Mouse (Mus musculus): ENCODE measurements around the gene Cstad. TPM values are rescaled to one million over a fixed set of nuclear protein-coding genes. Genes with fewer than 3 reads are reported as not detected.

Cstad gene
- total and polyA plus RNA-seq, 3 experiments = not detected

GRCm38 (mm10) chr2:30604880-30605761, 10.3 kb downstream of the Cstad start:
- H3K36me3 ChIP-seq (ENCODE audit: control insufficient read depth in 1 of 2, insufficient read depth in 2 of 2, low read length in 2 of 2) = no peaks in the 10 kb centered on the region
- no peaks in the 10 kb centered on the region for H3K4me1 ChIP-seq (ENCODE audit: control insufficient read depth in 1 of 2, insufficient read depth in 2 of 2, low read length in 2 of 2)
- H3K79me2 ChIP-seq (ENCODE audit: control insufficient read depth, insufficient read depth, low read length, poor library complexity) = no peaks in the 10 kb centered on the region
- no peak overlapping the region for H3K4me3 ChIP-seq (ENCODE audit: control insufficient read depth in 1 of 2, insufficient read depth in 1 of 2, low read depth in 2 of 2, low read length in 2 of 2)
- peaks cover 0 to 11% of the 10 kb centered on the region in 2 experiments; a peak in 3 of 4 replicates for H3K27me3 ChIP-seq (ENCODE audit: control insufficient read depth in 1 of 2, insufficient read depth in 2 of 2, low read length in 2 of 2)
- no peak overlapping the region for H3K27ac ChIP-seq (ENCODE audit: control insufficient read depth, low read depth, low read length)
- no peaks in the 10 kb centered on the region for H3K9me3 ChIP-seq (replicated peaks; ENCODE audit: insufficient read depth, low read length)
- DNase-seq (ENCODE audit: low read depth, low spot score) = no peak
- H3K9ac ChIP-seq (ENCODE audit: control insufficient read depth, low read depth, low read length, poor library complexity, severe bottlenecking) = no peak overlapping the region
- no peak for TF ChIP-seq ZNF384 (IDR thresholded peaks at IDR 0.05; ENCODE audit: low read depth, low read length)
- no peak for TF ChIP-seq NRF1 (IDR thresholded peaks at IDR 0.05; ENCODE audit: insufficient read depth, low read depth, low read length, poor library complexity, severe bottlenecking)

- no peaks in the 10 kb centered on the region for H3K9me3 ChIP-seq (replicated peaks; ENCODE audit: insufficient read depth, low read length)
- no peak overlapping the region for H3K4me3 ChIP-seq (ENCODE audit: control insufficient read depth in 1 of 2, insufficient read depth in 1 of 2, low read depth in 2 of 2, low read length in 2 of 2)
- no peak overlapping the region for H3K9ac ChIP-seq (ENCODE audit: control insufficient read depth, low read depth, low read length, poor library complexity, severe bottlenecking)
- H3K27ac ChIP-seq (ENCODE audit: control insufficient read depth, low read depth, low read length) = no peak overlapping the region
- no peaks in the 10 kb centered on the region for H3K79me2 ChIP-seq (ENCODE audit: control insufficient read depth, insufficient read depth, low read length, poor library complexity)
- TF ChIP-seq NELFE (IDR thresholded peaks at IDR 0.05; ENCODE audit: low read depth, low read length) = no peak
- no peak for TF ChIP-seq UBTF (IDR thresholded peaks at IDR 0.05; ENCODE audit: borderline replicate concordance, insufficient read depth, low read depth, low read length)
- no peak for TF ChIP-seq MEF2A (IDR thresholded peaks at IDR 0.05; ENCODE audit: extremely low read depth, insufficient replicate concordance, low read depth, low read length, poor library complexity, severe bottlenecking)
- TF ChIP-seq MAFK (IDR thresholded peaks at IDR 0.05; ENCODE audit: borderline replicate concordance, low read depth, low read length) = no peak
- TF ChIP-seq E2F4 (IDR thresholded peaks at IDR 0.05; ENCODE audit: borderline replicate concordance, low read depth, low read length) = no peak
- TF ChIP-seq GATA1 (IDR thresholded peaks at IDR 0.05; ENCODE audit: low read depth, low read length) = no peak
- TF ChIP-seq TAL1 (IDR thresholded peaks at IDR 0.05; ENCODE audit: low read length) = no peak
- no peak for TF ChIP-seq MXI1 (IDR thresholded peaks at IDR 0.05; ENCODE audit: low read depth, low read length)
- no peak for TF ChIP-seq POLR2AphosphoS5 (IDR thresholded peaks at IDR 0.05; ENCODE audit: borderline replicate concordance, low read depth, low read length)
- H3K36me3 ChIP-seq (ENCODE audit: control insufficient read depth in 1 of 2, insufficient read depth in 2 of 2, low read length in 2 of 2) = no peaks in the 10 kb centered on the region
- H3K4me1 ChIP-seq (ENCODE audit: control insufficient read depth in 1 of 2, insufficient read depth in 2 of 2, low read length in 2 of 2) = no peaks in the 10 kb centered on the region
- peaks cover 0 to 9% of the 10 kb centered on the region in 2 experiments; a peak in 3 of 4 replicates for H3K27me3 ChIP-seq (ENCODE audit: control insufficient read depth in 1 of 2, insufficient read depth in 2 of 2, low read length in 2 of 2)
- no peak for DNase-seq (ENCODE audit: low read depth, low spot score)
These were observed 10.9 kb downstream of the Cstad start for GRCm38 (mm10) chr2:30605762-30606051.

GRCm38 (mm10) chr2:30606621-30607052, 11.8 kb downstream of the Cstad start:
- Histone ChIP-seq H3K4me1 (ENCODE audit: control insufficient read depth in 1 of 2, insufficient read depth in 2 of 2, low read length in 2 of 2) (no peaks in the 10 kb centered on the region), H3K4me3 (ENCODE audit: control insufficient read depth in 1 of 2, insufficient read depth in 1 of 2, low read depth in 2 of 2, low read length in 2 of 2) (no peak overlapping the region), H3K27ac (ENCODE audit: control insufficient read depth, low read depth, low read length) (no peak overlapping the region), H3K9ac (ENCODE audit: control insufficient read depth, low read depth, low read length, poor library complexity, severe bottlenecking) (no peak overlapping the region), H3K27me3 (ENCODE audit: control insufficient read depth in 1 of 2, insufficient read depth in 2 of 2, low read length in 2 of 2) (peaks cover 0 to 6% of the 10 kb centered on the region in 2 experiments), H3K79me2 (ENCODE audit: control insufficient read depth, insufficient read depth, low read length, poor library complexity) (no peaks in the 10 kb centered on the region), H3K9me3 (replicated peaks; ENCODE audit: insufficient read depth, low read length) (no peaks in the 10 kb centered on the region), H3K36me3 (ENCODE audit: control insufficient read depth in 1 of 2, insufficient read depth in 2 of 2, low read length in 2 of 2) (no peaks in the 10 kb centered on the region)
- DNase-seq (ENCODE audit: low read depth, low spot score) = no peak
- TF ChIP-seq ZMIZ1 (IDR thresholded peaks at IDR 0.05; ENCODE audit: low read depth, low read length) (no peak), BHLHE40 (IDR thresholded peaks at IDR 0.05; ENCODE audit: borderline replicate concordance, low read depth, low read length) (no peak), E2F4 (IDR thresholded peaks at IDR 0.05; ENCODE audit: borderline replicate concordance, low read depth, low read length) (no peak), POLR2AphosphoS2 (IDR thresholded peaks at IDR 0.05; ENCODE audit: low read length) (no peak), CHD1 (IDR thresholded peaks at IDR 0.05; ENCODE audit: low read depth, low read length) (no peak), GATA1 (IDR thresholded peaks at IDR 0.05; ENCODE audit: low read depth, low read length) (no peak), MXI1 (IDR thresholded peaks at IDR 0.05; ENCODE audit: low read depth, low read length) (no peak), UBTF (IDR thresholded peaks at IDR 0.05; ENCODE audit: borderline replicate concordance, insufficient read depth, low read depth, low read length) (no peak), EP300 (IDR thresholded peaks at IDR 0.05; ENCODE audit: low read depth in 1 of 2, low read length in 2 of 2) (no peak), POLR2A (IDR thresholded peaks at IDR 0.05; ENCODE audit: control insufficient read depth in 1 of 2, insufficient read depth in 1 of 2, low read depth in 1 of 2, low read length in 2 of 2, poor library complexity in 1 of 2) (no peak), MYC (IDR thresholded peaks at IDR 0.05; ENCODE audit: low read depth, low read length) (no peak), USF2 (IDR thresholded peaks at IDR 0.05; ENCODE audit: borderline replicate concordance in 1 of 2, insufficient read depth in 1 of 2, low read depth in 1 of 2, low read length in 2 of 2) (no peak)

Data from MEL (cell line).